Mouse (Mus musculus): Measurements from ENCODE around the gene Bsph2. TPM values are rescaled to one million over a fixed set of nuclear protein-coding genes. Genes with fewer than 3 reads are reported as not detected.
A peak's percentile ranks its signal among the peaks of the same experiment; 100 is the strongest.

The Bsph2 gene
- not detected in 2 replicates for total RNA-seq (2021)
- long read RNA-seq, result 0 reads

DNA sequence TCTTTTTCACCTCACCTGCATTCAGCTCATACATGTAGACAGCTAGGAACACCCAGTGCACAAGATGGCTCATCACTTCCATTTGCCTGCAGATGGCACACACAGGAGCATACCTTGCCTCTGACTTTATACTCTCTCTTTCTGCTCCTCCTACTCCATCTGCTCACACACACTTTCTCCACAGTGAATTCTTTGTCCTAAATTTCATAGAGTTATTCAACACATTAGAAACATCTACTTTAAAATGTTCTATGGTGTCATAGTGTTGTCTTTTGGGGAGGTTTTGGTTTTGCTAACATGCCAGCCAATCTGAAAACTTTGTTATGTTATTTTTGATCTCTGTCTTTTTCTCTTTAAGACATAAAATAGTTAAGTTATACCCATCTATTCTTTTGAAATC, at the start of gene Bsph2:
Gene Bsph2 (minus strand): TSS at position 101 of the 400 bp plus-strand sequence.
- DNase-seq, result no peak

DNA sequence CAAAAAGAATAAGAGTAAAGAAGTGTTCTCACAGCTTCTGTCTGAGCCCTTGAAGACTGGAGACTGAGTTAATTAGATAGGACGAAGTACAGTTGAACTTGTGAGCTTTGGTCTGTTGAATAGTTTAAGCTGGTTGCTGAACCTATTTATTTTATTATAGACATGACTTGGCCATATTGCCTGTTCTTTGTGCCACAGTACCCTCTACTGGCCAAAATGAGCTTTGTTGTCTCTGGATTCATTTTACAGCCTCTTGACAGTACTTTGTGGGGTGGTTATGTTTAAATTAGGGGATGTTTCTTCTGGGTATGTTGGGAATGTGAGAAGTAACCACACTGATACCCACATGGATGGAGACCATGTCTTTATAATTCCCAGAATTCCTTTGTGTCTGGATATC, 59.3 kb downstream of the Bsph2 start:
- DNase-seq, result peak; percentile 2

Other genes with a start within 250 kb of the Bsph2 start
- gene Pla2g4c, start 246.4 kb downstream of the Bsph2 start, total RNA-seq (2021), result 0.12 and 0.43 TPM in 2 replicates
- gene Cabp5, start 172.9 kb downstream of the Bsph2 start, total RNA-seq (2021), result 0.18 TPM in 1 of 2 replicates, not detected in the other
- gene Bsph1, start 120.2 kb downstream of the Bsph2 start, total RNA-seq (2021), result not detected in 2 replicates
- gene Sult2a5, start 52.9 kb upstream of the Bsph2 start, total RNA-seq (2021), result not detected in 2 replicates
- 2.3 TPM in 1 of 2 replicates, not detected in the other for gene Sult2a2, start 162.4 kb upstream of the Bsph2 start, total RNA-seq (2021)

All from adrenal gland, postnatal 25 days (tissue).